Mouse (Mus musculus): ENCODE data around the gene Slc22a3. TPM values are rescaled to one million over a fixed set of nuclear protein-coding genes. Genes with fewer than 3 reads are reported as not detected.

The Slc22a3 gene
- total RNA-seq, 2 experiments from 2014 or later = 0.44 to 0.52 TPM

- DNase-seq (ENCODE audit: low spot score in 2 of 2) = no peak
- Histone ChIP-seq H3K27ac (no peak overlapping the region), H3K4me3 (no peak overlapping the region)
- no peak for TF ChIP-seq CTCF (conservative IDR thresholded peaks at IDR 0.05)
These were observed 53.8 kb downstream of the Slc22a3 start for GRCm38 (mm10) chr17:12453691-12454090.

- H3K27ac ChIP-seq = no peak overlapping the region
- H3K4me3 ChIP-seq = no peak overlapping the region
- no peak for TF ChIP-seq CTCF (conservative IDR thresholded peaks at IDR 0.05)
- no peak for DNase-seq (ENCODE audit: low spot score in 2 of 2)
These were observed 54.5 kb downstream of the Slc22a3 start for GRCm38 (mm10) chr17:12452862-12453531.

DNA sequence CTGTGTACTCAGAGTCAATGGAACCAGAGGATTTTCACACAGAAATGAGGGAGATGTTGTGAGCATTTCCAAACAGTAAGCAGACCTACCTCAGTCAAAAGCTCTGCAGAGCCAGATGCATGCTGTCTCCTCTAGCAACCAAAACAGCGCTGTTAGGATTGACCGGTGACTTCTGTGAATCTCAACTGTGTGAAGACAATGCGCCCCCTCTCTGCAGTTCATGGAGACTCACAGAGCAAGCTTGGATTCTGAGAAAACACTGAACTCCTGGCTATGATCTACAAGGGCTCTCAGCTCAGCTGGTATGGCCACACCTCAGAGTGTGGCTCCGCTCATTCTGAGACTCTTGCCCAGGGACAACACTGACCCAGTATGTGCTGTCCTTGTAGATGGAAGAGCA, 56.3 kb downstream of the Slc22a3 start:
- TF ChIP-seq CTCF (conservative IDR thresholded peaks at IDR 0.05) = peak; percentile 51
- Histone ChIP-seq H3K27ac (no peak overlapping the region), H3K4me3 (no peak overlapping the region)
- no peak for DNase-seq (ENCODE audit: low spot score in 2 of 2)

- Histone ChIP-seq H3K27ac (no peak overlapping the region), H3K4me3 (no peak overlapping the region)
- no peak for DNase-seq (ENCODE audit: low spot score in 2 of 2)
- no peak for TF ChIP-seq CTCF (conservative IDR thresholded peaks at IDR 0.05)
These were observed 62.9 kb downstream of the Slc22a3 start for GRCm38 (mm10) chr17:12444561-12444960.

- H3K27ac ChIP-seq = no peak overlapping the region
- no peak overlapping the region for H3K4me3 ChIP-seq
- DNase-seq (ENCODE audit: low spot score in 2 of 2) = no peak
- no peak for TF ChIP-seq CTCF (conservative IDR thresholded peaks at IDR 0.05)
These were observed 69.7 kb downstream of the Slc22a3 start for GRCm38 (mm10) chr17:12437771-12438170.

- 0 out of 2 replicates have a peak, but pooled peaks have one; percentile 3 for TF ChIP-seq CTCF (conservative IDR thresholded peaks at IDR 0.05)
- peak in 1 of 2 experiments; percentile 28 for DNase-seq (ENCODE audit: low spot score in 2 of 2)
- Histone ChIP-seq H3K27ac (no peak overlapping the region), H3K4me3 (no peak overlapping the region)
These were observed 75.8 kb downstream of the Slc22a3 start for GRCm38 (mm10) chr17:12431707-12432106.

- no peak for DNase-seq (ENCODE audit: low spot score in 2 of 2)
- Histone ChIP-seq H3K4me3 (no peak overlapping the region), H3K27ac (no peak overlapping the region)
- no peak for TF ChIP-seq CTCF (conservative IDR thresholded peaks at IDR 0.05)
These were observed 79.1 kb downstream of the Slc22a3 start for GRCm38 (mm10) chr17:12428369-12428768.

DNA sequence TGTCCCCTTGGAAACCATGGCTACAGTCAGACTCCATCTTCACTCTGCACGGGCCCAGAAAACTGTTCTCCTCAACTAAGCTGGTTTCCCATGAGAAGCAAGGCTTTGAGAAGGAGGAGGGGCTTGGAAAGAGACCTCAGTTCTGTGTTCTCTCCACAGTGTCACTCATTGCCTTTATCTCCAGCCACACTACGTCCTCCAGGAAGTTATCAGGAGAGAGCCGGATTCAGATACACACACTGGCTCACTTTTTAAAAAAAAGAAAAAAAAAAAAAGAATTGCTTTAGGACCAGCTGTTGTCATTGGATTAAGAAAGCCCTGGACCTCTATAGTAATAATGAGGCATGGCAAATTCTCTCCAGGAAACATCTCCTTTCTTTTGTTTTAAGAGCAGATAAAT, 80.3 kb downstream of the Slc22a3 start:
- no peak for TF ChIP-seq CTCF (conservative IDR thresholded peaks at IDR 0.05)
- Histone ChIP-seq H3K4me3 (no peak overlapping the region), H3K27ac (no peak overlapping the region)
- no peak for DNase-seq (ENCODE audit: low spot score in 2 of 2)

DNA sequence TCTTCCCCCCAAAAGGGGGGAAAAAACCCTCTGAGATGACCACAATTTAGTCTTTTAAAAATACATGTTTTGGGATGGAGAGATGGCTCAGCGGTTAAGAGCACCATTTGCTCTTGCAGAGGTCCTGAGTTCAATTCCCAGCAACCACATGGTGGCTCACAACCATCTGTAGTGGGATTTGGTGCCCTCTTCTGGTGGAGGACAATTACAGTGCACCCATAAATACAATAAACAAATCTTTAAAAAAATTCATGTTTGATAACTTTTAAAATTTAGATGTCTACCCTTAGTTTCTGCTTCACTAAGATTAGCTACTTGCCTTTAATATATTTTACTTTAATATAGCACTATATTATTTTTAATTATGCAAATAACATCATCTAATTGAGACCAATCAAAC, 85.4 kb downstream of the Slc22a3 start:
- peak; percentile 54 for TF ChIP-seq CTCF (conservative IDR thresholded peaks at IDR 0.05)
- DNase-seq (ENCODE audit: low spot score in 2 of 2) = no peak
- no peak overlapping the region for H3K27ac ChIP-seq
- H3K4me3 ChIP-seq = no peak overlapping the region

GRCm38 (mm10) chr17:12420886-12421574, 86.5 kb downstream of the Slc22a3 start:
- Histone ChIP-seq H3K4me3 (no peak overlapping the region), H3K27ac (no peak overlapping the region)
- DNase-seq (ENCODE audit: low spot score in 2 of 2) = no peak
- peak; percentile 79 for TF ChIP-seq CTCF (conservative IDR thresholded peaks at IDR 0.05)

DNA sequence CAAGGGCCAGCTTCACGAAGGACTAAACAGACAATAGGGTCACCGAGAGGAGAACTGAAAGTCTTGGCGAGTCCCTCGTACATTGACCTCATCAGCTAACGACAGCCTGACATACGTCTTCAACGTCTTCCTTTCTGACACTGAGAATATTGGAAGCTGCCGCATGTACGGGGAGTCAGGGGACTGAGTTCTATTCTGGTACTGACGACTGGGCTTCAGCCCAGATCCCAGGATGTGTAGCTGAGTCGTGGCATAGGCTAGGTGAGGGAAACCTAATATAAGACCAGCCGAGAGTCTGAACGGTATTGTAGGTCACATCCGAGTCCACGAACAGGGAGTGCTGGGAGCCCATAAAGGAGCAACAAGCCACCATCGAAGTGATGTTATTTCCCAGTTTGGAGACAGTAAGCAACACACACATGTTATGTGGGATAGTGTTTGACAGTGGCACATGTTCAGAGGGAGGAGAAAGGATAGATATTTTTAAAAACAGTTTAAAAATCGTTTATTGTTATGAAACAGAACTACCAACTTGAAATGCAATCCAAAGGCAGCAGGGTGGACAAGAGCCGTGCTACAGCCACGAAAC, 87.9 kb downstream of the Slc22a3 start:
- peak overlapping the region; percentile 70 for H3K27ac ChIP-seq
- DNase-seq (ENCODE audit: low spot score in 2 of 2) = peak in 1 of 2 experiments; percentile 7
- TF ChIP-seq CTCF (conservative IDR thresholded peaks at IDR 0.05) = no peak
- H3K4me3 ChIP-seq = no peak overlapping the region

- Histone ChIP-seq H3K4me3 (no peak overlapping the region), H3K27ac (peak overlapping the region; percentile 51)
These were observed 91.1 kb downstream of the Slc22a3 start for GRCm38 (mm10) chr17:12416250-12416895.

GRCm38 (mm10) chr17:12415741-12416140, 91.8 kb downstream of the Slc22a3 start:
- H3K4me3 ChIP-seq = no peak overlapping the region
- TF ChIP-seq CTCF (conservative IDR thresholded peaks at IDR 0.05) = no peak
- no peak overlapping the region for H3K27ac ChIP-seq
- DNase-seq (ENCODE audit: low spot score in 2 of 2) = no peak

More at GRCm38 (mm10) chr17:12416250-12416895, 91.1 kb downstream of the Slc22a3 start:
- peak; percentile 51 to 84 for DNase-seq (ENCODE audit: low spot score in 2 of 2)
- peak; percentile 90 for TF ChIP-seq CTCF (conservative IDR thresholded peaks at IDR 0.05)

Measured in layer of hippocampus, adult 2 months (tissue).